Comparison of ENCODE assay signal across 11 mouse cellular contexts in genomic region chr3:79203821-79204220, GRCm38 (mm10).
"Had no signal": no experiment of that assay in that cellular context is flagged by ENCODE, and none has a peak within 500 bp of the region (broad histone marks: within the 10 kb centered on the region; RNA-seq: fewer than 3 reads in every experiment).

No protein-coding gene starts in this region.

- H3K36me3 ChIP-seq: liver, embryonic 15.5 days; midbrain, embryonic 15.5 days; neural tube, embryonic 12.5 days had no signal

- ATAC-seq: inflammation-experienced regulatory T-cells, adult 6 months; midbrain, embryonic 15.5 days had no signal

- H3K9me3 ChIP-seq: kidney, embryonic 15.5 days; limb, embryonic 10.5 days; liver, embryonic 15.5 days; megakaryocyte, embryonic 14.5 days; midbrain, embryonic 15.5 days; neural tube, embryonic 12.5 days had no signal

- H3K4me3 ChIP-seq: kidney, embryonic 15.5 days; limb, embryonic 10.5 days; liver, embryonic 15.5 days; megakaryocyte, embryonic 14.5 days; midbrain, embryonic 15.5 days; neural tube, embryonic 12.5 days had no signal

- H3K4me2 ChIP-seq: kidney, embryonic 15.5 days; liver, embryonic 11.5 days; liver, embryonic 15.5 days; lung, embryonic 14.5 days; midbrain, embryonic 11.5 days; midbrain, embryonic 15.5 days; neural tube, embryonic 12.5 days had no signal

- H3K27ac ChIP-seq: kidney, embryonic 15.5 days; limb, embryonic 10.5 days; liver, embryonic 15.5 days; macrophage; midbrain, embryonic 15.5 days; neural tube, embryonic 12.5 days had no signal

- H3K27me3 ChIP-seq: kidney, embryonic 15.5 days; liver, embryonic 15.5 days; megakaryocyte, embryonic 14.5 days; midbrain, embryonic 15.5 days; neural tube, embryonic 12.5 days had no signal

- H3K9ac ChIP-seq: kidney, embryonic 15.5 days; liver, embryonic 15.5 days; lung, embryonic 14.5 days; midbrain, embryonic 15.5 days; neural tube, embryonic 12.5 days had no signal
